Mouse (Mus musculus): ENCODE measurements around the gene Clmn.

DNA sequence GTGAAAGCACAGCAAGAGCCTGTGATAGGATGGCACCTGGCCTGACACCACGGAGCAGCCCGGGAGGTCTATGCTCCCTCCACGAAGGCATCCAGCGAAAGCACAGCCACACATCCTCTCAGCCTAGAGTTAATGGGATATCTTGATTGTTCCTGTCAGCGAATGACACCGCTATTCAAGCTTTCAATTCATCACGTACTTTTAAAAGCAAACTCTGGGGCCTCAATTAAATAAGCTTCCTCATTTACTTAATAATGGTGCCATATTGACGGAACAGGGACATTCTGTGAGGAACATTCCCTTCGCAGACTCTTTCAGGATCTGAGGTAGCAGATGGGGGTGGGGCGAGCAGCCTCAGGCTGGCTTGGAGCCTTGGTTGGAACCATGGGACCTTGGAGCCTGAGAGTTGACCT is 14.7 kb upstream of the Clmn start:
- TF ChIP-seq CTCF (conservative IDR thresholded peaks at IDR 0.05; ENCODE audit: low read length) (no peak), POU5F1 (IDR thresholded peaks at IDR 0.05; ENCODE audit: borderline replicate concordance, low read length) (no peak), NANOG (IDR thresholded peaks at IDR 0.05; ENCODE audit: borderline replicate concordance, low read length) (peak; percentile 34; the same call in 1 of the 2 replicates)

Measured in E14TG2a.4 (cell line).